Mouse (Mus musculus): ENCODE measurements around the gene Tor4a. TPM values are rescaled to one million over a fixed set of nuclear protein-coding genes. Genes with fewer than 3 reads are reported as not detected.
A peak's percentile ranks its signal among the peaks of the same experiment; 100 is the strongest.

Tor4a gene
- polyA plus RNA-seq, 1 experiment from 2014 or later = 11.7 TPM

GRCm38 (mm10) chr2:25224766-25225752 lies 28.4 kb upstream of the Tor4a start:
- peak overlapping the region; percentile 98 for H3K4me3 ChIP-seq
- peaks cover 33% of the 10 kb centered on the region for H3K4me1 ChIP-seq
- H3K27ac ChIP-seq = peak overlapping the region; percentile 99
- no peaks in the 10 kb centered on the region for H3K27me3 ChIP-seq
- H3K4me2 ChIP-seq = peak overlapping the region; percentile 50
- peak overlapping the region; percentile 56 for H3K9ac ChIP-seq
- ATAC-seq (ENCODE audit: borderline replicate concordance, extremely low read depth, low FRiP score, low TSS enrichment) = peak; percentile 95
- H3K36me3 ChIP-seq = peaks cover 7% of the 10 kb centered on the region
- 2% methylated on average over 40 of the region's 41 CpGs for whole genome bisulfite sequencing
- H3K9me3 ChIP-seq = no peaks in the 10 kb centered on the region

DNA sequence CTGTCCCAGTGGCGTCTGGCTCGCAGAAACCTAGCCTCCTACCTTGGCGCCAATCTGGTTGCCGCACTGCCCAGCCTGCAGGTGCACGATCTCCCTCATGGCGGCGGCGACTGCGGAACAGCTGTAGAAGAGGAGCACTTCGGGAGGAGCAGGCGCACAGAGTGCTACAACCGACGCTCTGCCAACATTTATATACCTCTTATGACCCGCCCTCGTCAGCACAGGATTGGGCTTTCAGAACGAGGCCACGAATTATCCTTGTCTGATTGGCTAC lies 27.7 kb upstream of the Tor4a start, which contains the start of gene Tubb4b:
TSS of gene Tubb4b (minus strand) at position 211 of the 274 bp plus-strand sequence.
- Histone ChIP-seq H3K9ac (peak within 1 kb of the TSS; percentile 95), H3K36me3 (peaks cover 7% of the 10 kb centered on the region), H3K9me3 (no peaks in the 10 kb centered on the region), H3K27me3 (no peaks in the 10 kb centered on the region), H3K4me1 (peaks cover 33% of the 10 kb centered on the region), H3K27ac (peak within 1 kb of the TSS; percentile 99), H3K4me3 (peak within 1 kb of the TSS; percentile 98), H3K4me2 (peak within 1 kb of the TSS; percentile 76)
- ATAC-seq (ENCODE audit: borderline replicate concordance, extremely low read depth, low FRiP score, low TSS enrichment) = no peak
- WGBS = 0% methylated on average over 17 of the region's 17 CpGs

GRCm38 (mm10) chr2:25223681-25224491 lies 27.2 kb upstream of the Tor4a start:
- WGBS = under 1% methylated on average over 53 of the region's 53 CpGs
- Histone ChIP-seq H3K36me3 (peaks cover 7% of the 10 kb centered on the region), H3K4me3 (peak overlapping the region; percentile 98), H3K4me1 (peaks cover 32% of the 10 kb centered on the region), H3K9me3 (no peaks in the 10 kb centered on the region), H3K27me3 (no peaks in the 10 kb centered on the region), H3K4me2 (peak overlapping the region; percentile 76), H3K27ac (peak overlapping the region; percentile 99), H3K9ac (peak overlapping the region; percentile 95)
- ATAC-seq (ENCODE audit: borderline replicate concordance, extremely low read depth, low FRiP score, low TSS enrichment) = peak; percentile 41

DNA sequence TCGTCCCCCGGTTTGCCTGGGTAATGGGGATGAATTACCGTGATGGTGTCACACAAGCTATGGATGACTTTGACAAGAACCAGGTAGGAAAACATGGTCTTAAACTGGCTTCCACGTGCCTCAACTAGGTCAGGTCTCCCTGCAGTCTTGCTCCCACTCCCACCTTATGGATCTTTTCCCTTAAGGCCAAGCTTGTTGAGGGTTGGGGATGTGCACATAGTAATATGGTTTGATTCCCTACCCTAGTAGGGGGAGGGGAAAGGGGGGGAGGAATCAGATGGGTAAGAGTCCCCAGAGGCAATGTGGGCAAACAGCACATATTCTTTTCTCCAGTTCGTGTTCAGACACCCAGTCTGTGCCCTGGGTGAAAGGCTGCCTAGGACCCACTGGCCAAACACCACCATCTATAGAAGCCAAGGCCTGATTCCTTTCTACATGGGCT lies 24.7 kb upstream of the Tor4a start:
- peaks cover 22% of the 10 kb centered on the region for H3K4me1 ChIP-seq
- H3K36me3 ChIP-seq = peaks cover 7% of the 10 kb centered on the region
- H3K27me3 ChIP-seq = no peaks in the 10 kb centered on the region
- H3K4me3 ChIP-seq = no peak overlapping the region
- no peaks in the 10 kb centered on the region for H3K9me3 ChIP-seq
- H3K27ac ChIP-seq = no peak overlapping the region
- H3K4me2 ChIP-seq = no peak overlapping the region
- no peak for ATAC-seq (ENCODE audit: borderline replicate concordance, extremely low read depth, low FRiP score, low TSS enrichment)
- H3K9ac ChIP-seq = no peak overlapping the region
- WGBS = 71% methylated on average over 5 of the region's 5 CpGs

GRCm38 (mm10) chr2:25218445-25218844 lies 21.8 kb upstream of the Tor4a start, which contains the start of gene Fam166a:
TSS of gene Fam166a (plus strand) at chr2:25218745.
- no peak within 1 kb of the TSS for H3K9ac ChIP-seq

DNA sequence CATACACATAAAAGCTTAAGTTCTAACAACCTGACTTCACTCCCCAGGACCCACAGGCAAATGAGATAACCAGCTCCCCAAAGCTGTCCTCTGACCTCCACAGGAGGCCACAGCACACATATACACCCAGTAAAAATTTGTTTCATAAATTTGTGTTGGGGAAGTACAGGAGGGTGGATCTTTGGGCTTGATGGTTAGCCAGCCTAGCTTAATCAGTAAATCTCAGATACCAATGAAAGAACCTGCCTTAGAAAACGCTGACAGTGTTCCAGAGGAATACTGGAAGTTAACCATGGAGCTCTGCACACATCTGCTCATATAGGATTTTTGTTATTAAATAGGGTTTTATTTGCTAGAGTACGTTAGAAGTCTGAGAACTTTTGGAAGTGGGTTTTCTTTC lies 21.0 kb upstream of the Tor4a start:
- Histone ChIP-seq H3K9me3 (no peaks in the 10 kb centered on the region), H3K36me3 (peaks cover 7% of the 10 kb centered on the region), H3K4me3 (no peak overlapping the region), H3K4me2 (no peak overlapping the region), H3K27ac (no peak overlapping the region), H3K9ac (no peak overlapping the region), H3K4me1 (peaks cover 4% of the 10 kb centered on the region; the same call in 1 of the 2 replicates), H3K27me3 (no peaks in the 10 kb centered on the region)
- ATAC-seq (ENCODE audit: borderline replicate concordance, extremely low read depth, low FRiP score, low TSS enrichment) = no peak
- 47% methylated on average over 2 of the region's 2 CpGs for WGBS

More at GRCm38 (mm10) chr2:25218445-25218844, 21.8 kb upstream of the Tor4a start, which contains the start of gene Fam166a:
- Histone ChIP-seq H3K4me2 (no peak within 1 kb of the TSS), H3K4me3 (no peak within 1 kb of the TSS), H3K27ac (no peak within 1 kb of the TSS), H3K27me3 (no peaks in the 10 kb centered on the region), H3K4me1 (peaks cover 10% of the 10 kb centered on the region), H3K36me3 (peaks cover 7% of the 10 kb centered on the region), H3K9me3 (no peaks in the 10 kb centered on the region)
- ATAC-seq (ENCODE audit: borderline replicate concordance, extremely low read depth, low FRiP score, low TSS enrichment) = no peak

DNA sequence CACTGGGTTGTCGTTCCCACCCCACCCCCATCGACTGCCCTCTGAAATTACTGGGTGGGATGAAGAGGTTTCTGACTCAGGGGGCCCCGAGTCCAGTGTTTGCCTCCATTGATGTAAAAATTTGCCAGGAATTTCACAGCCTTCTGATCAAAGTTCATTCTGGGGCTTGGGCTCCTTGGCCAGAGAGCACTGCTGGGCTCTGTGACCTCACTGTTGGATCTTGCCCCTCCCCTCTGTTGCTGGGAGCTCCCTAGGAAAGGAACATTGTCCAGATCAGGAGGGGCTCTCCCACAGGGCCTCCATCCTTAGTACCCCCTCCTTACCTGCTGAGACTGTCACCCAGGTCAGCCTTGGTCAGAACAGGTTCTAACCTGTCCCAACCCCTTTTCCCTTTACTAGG lies 17.8 kb upstream of the Tor4a start, which contains the start of gene Stpg3:
TSS of gene Stpg3 (minus strand) at position 194 of the 400 bp plus-strand sequence.
- Histone ChIP-seq H3K9ac (no peak within 1 kb of the TSS), H3K4me3 (no peak within 1 kb of the TSS), H3K4me2 (no peak within 1 kb of the TSS), H3K27me3 (no peaks in the 10 kb centered on the region), H3K36me3 (no peaks in the 10 kb centered on the region), H3K9me3 (no peaks in the 10 kb centered on the region), H3K4me1 (peaks cover 18% of the 10 kb centered on the region), H3K27ac (no peak within 1 kb of the TSS)
- no peak for ATAC-seq (ENCODE audit: borderline replicate concordance, extremely low read depth, low FRiP score, low TSS enrichment)
- WGBS = 55% methylated on average over 3 of the region's 3 CpGs

DNA sequence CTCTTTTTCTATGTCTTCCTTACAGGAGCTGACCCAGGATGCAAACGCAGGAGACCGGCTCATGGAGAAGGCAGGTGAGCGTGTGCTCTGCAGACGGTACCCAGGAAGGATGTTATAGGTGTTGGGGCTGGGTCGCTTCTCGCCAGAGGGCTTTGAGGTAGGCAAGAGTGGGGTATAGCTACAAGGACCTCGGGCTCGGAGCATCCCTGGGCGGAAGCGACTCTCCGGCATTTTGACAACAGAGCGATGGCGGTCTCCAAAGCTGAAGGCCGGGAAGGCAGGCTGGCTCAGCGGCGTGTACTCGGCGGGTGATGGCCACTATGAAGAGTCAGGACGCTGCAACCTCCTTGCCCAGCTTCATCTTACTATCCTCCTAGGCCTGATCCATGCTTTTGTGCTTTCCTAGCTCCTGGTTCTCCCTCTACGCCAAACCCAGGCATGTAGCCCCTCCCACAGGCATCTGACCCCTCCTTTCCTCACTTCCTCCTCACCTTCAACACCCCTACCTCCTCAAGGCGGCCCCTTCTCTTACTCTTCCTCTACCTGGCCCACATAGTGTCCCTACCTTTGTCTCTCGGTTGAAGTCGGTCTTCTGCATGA lies 16.7 kb upstream of the Tor4a start:
- H3K4me3 ChIP-seq = no peak overlapping the region

DNA sequence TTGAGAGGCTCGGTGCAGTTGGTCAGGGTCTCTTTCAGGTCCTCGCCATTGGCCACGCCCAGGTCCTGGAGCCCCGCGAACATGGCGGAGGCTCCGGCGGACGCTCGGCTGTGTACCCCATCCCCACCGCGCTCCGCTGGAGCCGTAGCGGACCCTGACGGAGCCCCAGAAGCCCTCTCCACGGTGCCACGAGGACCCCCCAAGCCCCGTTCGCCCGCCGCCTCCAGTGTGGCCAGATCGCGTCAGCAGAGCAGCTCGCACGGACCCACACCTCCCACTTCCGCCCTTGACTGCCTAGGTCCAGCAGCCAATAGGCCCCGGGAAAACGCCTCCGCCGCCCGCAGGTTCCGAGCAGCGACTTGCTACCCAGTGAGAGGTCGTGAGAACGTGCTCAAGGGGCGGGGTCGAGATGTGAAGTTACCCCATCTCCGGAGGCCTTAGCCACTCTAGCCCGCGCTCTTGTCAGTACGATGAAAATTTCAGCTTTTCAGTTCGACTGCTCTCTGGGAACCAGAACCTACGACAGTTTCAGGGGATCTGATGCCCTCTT lies 14.5 kb upstream of the Tor4a start, which contains the start of gene Nelfb:
TSS of gene Nelfb (minus strand) at position 369 of the 550 bp plus-strand sequence.
- Histone ChIP-seq H3K4me1 (peaks cover 22% of the 10 kb centered on the region), H3K4me3 (peak within 1 kb of the TSS; percentile 87), H3K36me3 (peaks cover 13% of the 10 kb centered on the region), H3K4me2 (peak within 1 kb of the TSS; percentile 75), H3K27me3 (no peaks in the 10 kb centered on the region), H3K9me3 (no peaks in the 10 kb centered on the region), H3K9ac (peak within 1 kb of the TSS; percentile 91), H3K27ac (peak within 1 kb of the TSS; percentile 90)
- ATAC-seq (ENCODE audit: borderline replicate concordance, extremely low read depth, low FRiP score, low TSS enrichment) = peak; percentile 91
- under 1% methylated on average over 44 of the region's 44 CpGs for WGBS

More for the DNA sequence above, 16.7 kb upstream of the Tor4a start:
- no peak for ATAC-seq (ENCODE audit: borderline replicate concordance, extremely low read depth, low FRiP score, low TSS enrichment)
- Histone ChIP-seq H3K36me3 (no peaks in the 10 kb centered on the region), H3K9me3 (no peaks in the 10 kb centered on the region), H3K9ac (no peak overlapping the region), H3K27ac (no peak overlapping the region), H3K4me2 (no peak overlapping the region), H3K27me3 (no peaks in the 10 kb centered on the region), H3K4me1 (peaks cover 22% of the 10 kb centered on the region)
- 61% methylated on average over 23 of the region's 23 CpGs for WGBS

DNA sequence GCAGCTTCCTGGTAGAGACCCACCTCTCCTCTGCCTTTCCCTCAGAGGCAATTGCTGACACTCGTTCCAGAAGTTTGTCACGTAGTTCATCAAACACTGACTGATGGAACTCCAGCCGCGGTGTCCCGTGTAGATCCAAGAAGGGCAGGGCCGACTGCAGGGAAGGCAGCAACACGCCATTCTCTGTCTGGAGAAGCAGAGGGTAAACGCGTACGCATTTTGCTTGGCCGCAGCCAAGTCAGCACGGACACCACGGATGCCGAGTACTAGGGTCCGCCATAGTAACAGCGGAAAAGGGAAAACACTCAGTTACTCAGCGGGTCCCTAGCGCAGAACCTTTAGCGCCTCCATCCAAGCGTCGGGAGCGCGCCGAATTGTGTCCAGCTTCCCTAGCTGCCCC lies 14.0 kb upstream of the Tor4a start:
- peaks cover 19% of the 10 kb centered on the region for H3K36me3 ChIP-seq
- H3K4me3 ChIP-seq = peak overlapping the region; percentile 87
- ATAC-seq (ENCODE audit: borderline replicate concordance, extremely low read depth, low FRiP score, low TSS enrichment) = no peak
- peak overlapping the region; percentile 75 for H3K4me2 ChIP-seq
- H3K4me1 ChIP-seq = peaks cover 22% of the 10 kb centered on the region
- peak overlapping the region; percentile 90 for H3K27ac ChIP-seq
- no peaks in the 10 kb centered on the region for H3K9me3 ChIP-seq
- peak overlapping the region; percentile 91 for H3K9ac ChIP-seq
- H3K27me3 ChIP-seq = no peaks in the 10 kb centered on the region
- WGBS = 1% methylated on average over 24 of the region's 24 CpGs

- 88% methylated on average over 1 of the region's 1 CpGs for WGBS
- Histone ChIP-seq H3K4me2 (no peak overlapping the region), H3K27me3 (no peaks in the 10 kb centered on the region), H3K36me3 (peaks cover 50% of the 10 kb centered on the region), H3K27ac (no peak overlapping the region), H3K9me3 (no peaks in the 10 kb centered on the region), H3K4me3 (no peak overlapping the region), H3K9ac (no peak overlapping the region), H3K4me1 (peaks cover 22% of the 10 kb centered on the region)
- ATAC-seq (ENCODE audit: borderline replicate concordance, extremely low read depth, low FRiP score, low TSS enrichment) = no peak
Measured at GRCm38 (mm10) chr2:25207593-25207992, 10.9 kb upstream of the Tor4a start.
